Mouse (Mus musculus): ENCODE results near the gene Akr1c19. TPM values are rescaled to one million over a fixed set of nuclear protein-coding genes. Genes with fewer than 3 reads are reported as not detected.

Gene Akr1c19
- polyA plus RNA-seq, 1 experiment from 2014 or later = 1.4 TPM

GRCm38 (mm10) chr13:4296991-4297390 is 68.5 kb downstream of the Akr1c19 start:
- no peak overlapping the region for H3K4me3 ChIP-seq (ENCODE audit: low read length)
- 88% methylated on average over 4 of the region's 4 CpGs for WGBS
- H3K27ac ChIP-seq (ENCODE audit: low read length) = no peak overlapping the region
- ATAC-seq (replicated peaks; ENCODE audit: extremely low read depth, insufficient read depth, low FRiP score) = no peak
- H3K27me3 ChIP-seq (ENCODE audit: control insufficient read depth, insufficient read depth, low read length) = no peaks in the 10 kb centered on the region
- no peak overlapping the region for H3K9ac ChIP-seq (ENCODE audit: low read length)
- no peaks in the 10 kb centered on the region for H3K4me1 ChIP-seq (ENCODE audit: control insufficient read depth, insufficient read depth, low read length)
- H3K4me2 ChIP-seq (ENCODE audit: low read depth, low read length) = no peak overlapping the region
- H3K36me3 ChIP-seq (ENCODE audit: control insufficient read depth, insufficient read depth) = no peaks in the 10 kb centered on the region
- no peaks in the 10 kb centered on the region for H3K9me3 ChIP-seq (replicated peaks; ENCODE audit: control insufficient read depth, low read length)

Other genes with a start within 250 kb of the Akr1c19 start
- 2.3 and 3.2 TPM in 2 replicates for gene Akr1c14, start 179.7 kb upstream of the Akr1c19 start, polyA plus RNA-seq (2015; fragmentation: Nextera tagmentation; extraction: Ambion mirVana)
- gene Akr1c18, start 78.0 kb upstream of the Akr1c19 start, polyA plus RNA-seq (2015; fragmentation: Nextera tagmentation; extraction: Ambion mirVana) = 1.00 and 1.1 TPM in 2 replicates
- gene Akr1c13, start 37.5 kb upstream of the Akr1c19 start, polyA plus RNA-seq (2015; fragmentation: Nextera tagmentation; extraction: Ambion mirVana) = 17.0 and 30.7 TPM in 2 replicates
- gene Akr1c12, start 50.7 kb downstream of the Akr1c19 start, polyA plus RNA-seq (2015; fragmentation: Nextera tagmentation; extraction: Ambion mirVana) = 3.2 and 7.0 TPM in 2 replicates
- not detected in 2 replicates for gene Akr1c6, start 205.6 kb downstream of the Akr1c19 start, polyA plus RNA-seq (2015; fragmentation: Nextera tagmentation; extraction: Ambion mirVana)

All from heart, embryonic 16.5 days (tissue).